Mouse (Mus musculus) heart, postnatal 0 days (tissue): Measurements from ENCODE around the gene Cdc42bpb.

Experiments
- CTCF ChIP-seq: IDR thresholded peaks from 2 replicates; pipeline ENCODE4 v1.5.1; 2016; ENCODE audit warnings: antibody characterized with exemption, control low read depth, low read depth
- EP300 ChIP-seq: IDR thresholded peaks from 2 replicates; pipeline ENCODE4 v1.6.1; 2016; ENCODE audit warnings: antibody characterized with exemption, low read depth

DNA sequence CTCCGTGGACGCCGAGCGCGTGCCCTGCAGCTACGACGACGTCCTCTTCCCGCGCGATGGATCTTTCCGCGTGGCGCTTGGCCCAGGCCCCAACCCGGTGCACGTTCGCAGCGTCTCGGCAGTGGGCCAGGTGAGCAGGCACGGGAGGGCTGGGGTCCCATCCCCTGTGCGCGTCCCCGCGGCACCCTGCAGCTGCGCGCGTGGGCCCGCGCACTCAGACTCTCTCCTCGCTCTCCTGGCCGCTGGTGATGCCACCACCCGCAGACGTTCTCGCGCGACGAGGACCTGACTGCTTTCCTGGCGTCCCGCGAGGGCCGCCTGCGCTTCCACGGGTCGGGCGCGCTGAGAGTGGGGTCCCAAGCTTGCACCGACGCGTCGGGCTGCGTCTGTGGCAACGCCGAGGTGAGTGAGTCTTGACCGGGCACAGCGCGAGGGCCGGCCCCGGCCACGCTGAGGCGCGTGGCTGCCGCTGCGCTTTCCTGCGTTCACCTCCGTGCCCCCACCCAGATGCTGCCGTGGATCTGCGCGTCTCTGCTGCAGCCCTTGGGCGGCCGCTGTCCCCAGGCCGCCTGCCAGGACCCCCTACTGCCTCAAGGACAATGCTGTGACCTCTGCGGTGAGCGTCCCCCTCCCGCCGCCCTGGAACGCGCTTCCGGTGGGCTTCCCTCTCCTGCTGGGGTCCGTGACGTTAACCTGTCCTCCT is 102.9 kb downstream of the Cdc42bpb start:
- TF ChIP-seq CTCF = no peak
- no peak for TF ChIP-seq EP300
